Mouse (Mus musculus): ENCODE measurements at regions not wholly inside any gene's neighbourhood (a gene's known extent, or its start where the extent isn't known, plus 50 kb on each side); places are given as distances from the start of the nearest gene placed in this dataset.
A peak's percentile ranks its signal among the peaks of the same experiment; 100 is the strongest.

- WGBS, result 76% methylated on average over 3 of the region's 3 CpGs
- DNase-seq (ENCODE audit: low spot score) (peak; percentile 0), ATAC-seq (ENCODE audit: low FRiP score, low read depth) (no peak)
- no peak overlapping the region for H3K9ac ChIP-seq (ENCODE audit: low read depth, low read length, severe bottlenecking)
- no peaks in the 10 kb centered on the region for H3K4me1 ChIP-seq (ENCODE audit: control insufficient read depth, insufficient read depth, low read length)
- no peak for TF ChIP-seq POLR2A (IDR thresholded peaks at IDR 0.05; ENCODE audit: borderline replicate concordance, extremely low read depth, insufficient read depth, insufficient read length)
- no peaks in the 10 kb centered on the region for H3K36me3 ChIP-seq (ENCODE audit: control insufficient read depth, insufficient read depth, low read length)
- H3K4me3 ChIP-seq (replicated peaks; ENCODE audit: low read length), result no peak overlapping the region
- H3K9me3 ChIP-seq (ENCODE audit: control insufficient read depth, low read length), result no peaks in the 10 kb centered on the region
- no peak overlapping the region for H3K4me2 ChIP-seq (replicated peaks; ENCODE audit: low read depth, low read length, severe bottlenecking)
- no peak overlapping the region for H3K27ac ChIP-seq (replicated peaks; ENCODE audit: low read depth, low read length)
- H3K27me3 ChIP-seq (ENCODE audit: control insufficient read depth, insufficient read depth, low read length), result no peaks in the 10 kb centered on the region
Observed at GRCm38 (mm10) chr15:27378601-27379094, 87.8 kb upstream of the Ank start.

- DNase-seq (ENCODE audit: low spot score) (peak; percentile 1), ATAC-seq (ENCODE audit: low FRiP score, low read depth) (no peak)
- no peaks in the 10 kb centered on the region for H3K36me3 ChIP-seq (ENCODE audit: control insufficient read depth, insufficient read depth, low read length)
- TF ChIP-seq POLR2A (IDR thresholded peaks at IDR 0.05; ENCODE audit: borderline replicate concordance, extremely low read depth, insufficient read depth, insufficient read length), result no peak
- no peak overlapping the region for H3K4me3 ChIP-seq (replicated peaks; ENCODE audit: low read length)
- H3K27ac ChIP-seq (replicated peaks; ENCODE audit: low read depth, low read length), result no peak overlapping the region
- 81% methylated on average over 4 of the region's 4 CpGs for WGBS
- no peaks in the 10 kb centered on the region for H3K27me3 ChIP-seq (ENCODE audit: control insufficient read depth, insufficient read depth, low read length)
- H3K4me1 ChIP-seq (ENCODE audit: control insufficient read depth, insufficient read depth, low read length), result no peaks in the 10 kb centered on the region
- no peaks in the 10 kb centered on the region for H3K9me3 ChIP-seq (ENCODE audit: control insufficient read depth, low read length)
- H3K9ac ChIP-seq (ENCODE audit: low read depth, low read length, severe bottlenecking), result no peak overlapping the region
- no peak overlapping the region for H3K4me2 ChIP-seq (replicated peaks; ENCODE audit: low read depth, low read length, severe bottlenecking)
Observed at GRCm38 (mm10) chr15:27380436-27380945, 86.0 kb upstream of the Ank start.

- TF ChIP-seq POLR2A (IDR thresholded peaks at IDR 0.05; ENCODE audit: borderline replicate concordance, extremely low read depth, insufficient read depth, insufficient read length), result no peak
- H3K9ac ChIP-seq (ENCODE audit: low read depth, low read length, severe bottlenecking), result no peak overlapping the region
- peak; percentile 19 for DNase-seq (ENCODE audit: low spot score)
- H3K4me2 ChIP-seq (replicated peaks; ENCODE audit: low read depth, low read length, severe bottlenecking), result no peak overlapping the region
- H3K9me3 ChIP-seq (ENCODE audit: control insufficient read depth, low read length), result no peaks in the 10 kb centered on the region
- no peaks in the 10 kb centered on the region for H3K36me3 ChIP-seq (ENCODE audit: control insufficient read depth, insufficient read depth, low read length)
- ATAC-seq (ENCODE audit: low FRiP score, low read depth), result no peak
- H3K4me1 ChIP-seq (ENCODE audit: control insufficient read depth, insufficient read depth, low read length), result no peaks in the 10 kb centered on the region
- H3K27me3 ChIP-seq (ENCODE audit: control insufficient read depth, insufficient read depth, low read length), result no peaks in the 10 kb centered on the region
- WGBS, result 47% methylated on average over 2 of the region's 2 CpGs
- no peak overlapping the region for H3K27ac ChIP-seq (replicated peaks; ENCODE audit: low read depth, low read length)
- no peak overlapping the region for H3K4me3 ChIP-seq (replicated peaks; ENCODE audit: low read length)
Observed at GRCm38 (mm10) chr15:27381565-27381964, 84.9 kb upstream of the Ank start.

- ATAC-seq (ENCODE audit: low FRiP score, low read depth), result no peak
- Histone ChIP-seq H3K4me3 (replicated peaks; ENCODE audit: low read length) (no peak overlapping the region), H3K27me3 (ENCODE audit: control insufficient read depth, insufficient read depth, low read length) (no peaks in the 10 kb centered on the region), H3K36me3 (ENCODE audit: control insufficient read depth, insufficient read depth, low read length) (no peaks in the 10 kb centered on the region), H3K4me1 (ENCODE audit: control insufficient read depth, insufficient read depth, low read length) (no peaks in the 10 kb centered on the region), H3K4me2 (replicated peaks; ENCODE audit: low read depth, low read length, severe bottlenecking) (no peak overlapping the region), H3K27ac (replicated peaks; ENCODE audit: low read depth, low read length) (no peak overlapping the region), H3K9me3 (ENCODE audit: control insufficient read depth, low read length) (no peaks in the 10 kb centered on the region), H3K9ac (ENCODE audit: low read depth, low read length, severe bottlenecking) (no peak overlapping the region)
- 95% methylated on average over 2 of the region's 2 CpGs for WGBS
- no peak for DNase-seq (ENCODE audit: low spot score)
- no peak for TF ChIP-seq POLR2A (IDR thresholded peaks at IDR 0.05; ENCODE audit: borderline replicate concordance, extremely low read depth, insufficient read depth, insufficient read length)
Observed at GRCm38 (mm10) chr15:27390567-27390966, 75.9 kb upstream of the Ank start.

GRCm38 (mm10) chr15:27405721-27406161 lies 60.7 kb upstream of the Ank start:
- H3K4me2 ChIP-seq (replicated peaks; ENCODE audit: low read depth, low read length, severe bottlenecking), result no peak overlapping the region
- DNase-seq (ENCODE audit: low spot score) (no peak), ATAC-seq (ENCODE audit: low FRiP score, low read depth) (peak; percentile 44; the same call in 1 of the 2 replicates)

More at GRCm38 (mm10) chr15:27405721-27406161, 60.7 kb upstream of the Ank start:
- Histone ChIP-seq H3K4me3 (replicated peaks; ENCODE audit: low read length) (no peak overlapping the region), H3K9me3 (ENCODE audit: control insufficient read depth, low read length) (no peaks in the 10 kb centered on the region), H3K27ac (replicated peaks; ENCODE audit: low read depth, low read length) (no peak overlapping the region), H3K27me3 (ENCODE audit: control insufficient read depth, insufficient read depth, low read length) (no peaks in the 10 kb centered on the region), H3K36me3 (ENCODE audit: control insufficient read depth, insufficient read depth, low read length) (no peaks in the 10 kb centered on the region), H3K4me1 (ENCODE audit: control insufficient read depth, insufficient read depth, low read length) (no peaks in the 10 kb centered on the region), H3K9ac (ENCODE audit: low read depth, low read length, severe bottlenecking) (no peak overlapping the region)
- TF ChIP-seq POLR2A (IDR thresholded peaks at IDR 0.05; ENCODE audit: borderline replicate concordance, extremely low read depth, insufficient read depth, insufficient read length), result no peak
- 74% methylated on average over 20 of the region's 20 CpGs for WGBS

All from limb, embryonic 14.5 days (tissue).